Mouse (Mus musculus): ENCODE measurements around the gene Lemd2. TPM values are rescaled to one million over a fixed set of nuclear protein-coding genes. Genes with fewer than 3 reads are reported as not detected.

Gene Lemd2
- polyA plus RNA-seq, 1 experiment = 190 TPM

GRCm38 (mm10) chr17:27176754-27177153, 27.5 kb downstream of the Lemd2 start:
- no peak overlapping the region for H3K27ac ChIP-seq (ENCODE audit: control insufficient read depth, insufficient read depth, low read length)
- no peaks in the 10 kb centered on the region for H3K36me3 ChIP-seq (ENCODE audit: control insufficient read depth, insufficient read depth, low read length)
- no peak overlapping the region for H3K4me3 ChIP-seq (ENCODE audit: control insufficient read depth, insufficient read depth, low read length)
- H3K4me1 ChIP-seq (replicated peaks; ENCODE audit: control insufficient read depth, insufficient read depth, low read length) = peaks cover 16% of the 10 kb centered on the region; the same call in 1 of the 2 replicates
- H3K27me3 ChIP-seq (ENCODE audit: control insufficient read depth, insufficient read depth, low read length) = no peaks in the 10 kb centered on the region
- 96% methylated on average over 4 of the region's 4 CpGs for WGBS
- no peak for DNase-seq
- TF ChIP-seq POLR2A (IDR thresholded peaks at IDR 0.05; ENCODE audit: control insufficient read depth, extremely low read depth, insufficient read depth, low read length, poor library complexity) (no peak), CTCF (IDR thresholded peaks at IDR 0.05; ENCODE audit: borderline replicate concordance, control insufficient read depth, extremely low read depth, insufficient read depth, low read length, poor library complexity) (no peak)

GRCm38 (mm10) chr17:27176287-27176686, 28.0 kb downstream of the Lemd2 start:
- 99% methylated on average over 3 of the region's 3 CpGs for WGBS
- TF ChIP-seq CTCF (IDR thresholded peaks at IDR 0.05; ENCODE audit: borderline replicate concordance, control insufficient read depth, extremely low read depth, insufficient read depth, low read length, poor library complexity) = no peak
- TF ChIP-seq POLR2A (IDR thresholded peaks at IDR 0.05; ENCODE audit: control insufficient read depth, extremely low read depth, insufficient read depth, low read length, poor library complexity) = no peak
- no peak overlapping the region for H3K27ac ChIP-seq (ENCODE audit: control insufficient read depth, insufficient read depth, low read length)
- no peak for DNase-seq
- peaks cover 16% of the 10 kb centered on the region; the same call in 1 of the 2 replicates for H3K4me1 ChIP-seq (replicated peaks; ENCODE audit: control insufficient read depth, insufficient read depth, low read length)
- H3K36me3 ChIP-seq (ENCODE audit: control insufficient read depth, insufficient read depth, low read length) = no peaks in the 10 kb centered on the region
- H3K27me3 ChIP-seq (ENCODE audit: control insufficient read depth, insufficient read depth, low read length) = no peaks in the 10 kb centered on the region
- H3K4me3 ChIP-seq (ENCODE audit: control insufficient read depth, insufficient read depth, low read length) = no peak overlapping the region

- TF ChIP-seq CTCF (IDR thresholded peaks at IDR 0.05; ENCODE audit: borderline replicate concordance, control insufficient read depth, extremely low read depth, insufficient read depth, low read length, poor library complexity) (no peak), POLR2A (IDR thresholded peaks at IDR 0.05; ENCODE audit: control insufficient read depth, extremely low read depth, insufficient read depth, low read length, poor library complexity) (no peak)
- Histone ChIP-seq H3K36me3 (ENCODE audit: control insufficient read depth, insufficient read depth, low read length) (no peaks in the 10 kb centered on the region), H3K27me3 (ENCODE audit: control insufficient read depth, insufficient read depth, low read length) (no peaks in the 10 kb centered on the region), H3K4me1 (replicated peaks; ENCODE audit: control insufficient read depth, insufficient read depth, low read length) (peaks cover 16% of the 10 kb centered on the region; the same call in 1 of the 2 replicates), H3K4me3 (ENCODE audit: control insufficient read depth, insufficient read depth, low read length) (no peak overlapping the region), H3K27ac (ENCODE audit: control insufficient read depth, insufficient read depth, low read length) (no peak overlapping the region)
- 52% methylated on average over 14 of the region's 14 CpGs for WGBS
- DNase-seq = no peak
Observed at GRCm38 (mm10) chr17:27175196-27175874, 28.9 kb downstream of the Lemd2 start.

GRCm38 (mm10) chr17:27173715-27174114, 30.6 kb downstream of the Lemd2 start:
- Histone ChIP-seq H3K4me3 (ENCODE audit: control insufficient read depth, insufficient read depth, low read length) (no peak overlapping the region), H3K4me1 (replicated peaks; ENCODE audit: control insufficient read depth, insufficient read depth, low read length) (peaks cover 7% of the 10 kb centered on the region; the same call in 1 of the 2 replicates), H3K27ac (ENCODE audit: control insufficient read depth, insufficient read depth, low read length) (no peak overlapping the region), H3K36me3 (ENCODE audit: control insufficient read depth, insufficient read depth, low read length) (no peaks in the 10 kb centered on the region), H3K27me3 (ENCODE audit: control insufficient read depth, insufficient read depth, low read length) (no peaks in the 10 kb centered on the region)
- DNase-seq = no peak
- TF ChIP-seq CTCF (IDR thresholded peaks at IDR 0.05; ENCODE audit: borderline replicate concordance, control insufficient read depth, extremely low read depth, insufficient read depth, low read length, poor library complexity) (no peak), POLR2A (IDR thresholded peaks at IDR 0.05; ENCODE audit: control insufficient read depth, extremely low read depth, insufficient read depth, low read length, poor library complexity) (no peak)
- 19% methylated on average over 3 of the region's 3 CpGs for WGBS

- H3K36me3 ChIP-seq (ENCODE audit: control insufficient read depth, insufficient read depth, low read length) = no peaks in the 10 kb centered on the region
- peaks cover 7% of the 10 kb centered on the region; the same call in 1 of the 2 replicates for H3K4me1 ChIP-seq (replicated peaks; ENCODE audit: control insufficient read depth, insufficient read depth, low read length)
- no peak for DNase-seq
- no peak overlapping the region for H3K4me3 ChIP-seq (ENCODE audit: control insufficient read depth, insufficient read depth, low read length)
- no peaks in the 10 kb centered on the region for H3K27me3 ChIP-seq (ENCODE audit: control insufficient read depth, insufficient read depth, low read length)
- no peak overlapping the region for H3K27ac ChIP-seq (ENCODE audit: control insufficient read depth, insufficient read depth, low read length)
- TF ChIP-seq CTCF (IDR thresholded peaks at IDR 0.05; ENCODE audit: borderline replicate concordance, control insufficient read depth, extremely low read depth, insufficient read depth, low read length, poor library complexity) (no peak), POLR2A (IDR thresholded peaks at IDR 0.05; ENCODE audit: control insufficient read depth, extremely low read depth, insufficient read depth, low read length, poor library complexity) (no peak)
- WGBS = 71% methylated on average over 9 of the region's 9 CpGs
Observed at GRCm38 (mm10) chr17:27172459-27172858, 31.8 kb downstream of the Lemd2 start.

- Histone ChIP-seq H3K27ac (ENCODE audit: control insufficient read depth, insufficient read depth, low read length) (no peak overlapping the region), H3K27me3 (ENCODE audit: control insufficient read depth, insufficient read depth, low read length) (no peaks in the 10 kb centered on the region), H3K4me1 (replicated peaks; ENCODE audit: control insufficient read depth, insufficient read depth, low read length) (peaks cover 7% of the 10 kb centered on the region; the same call in 1 of the 2 replicates), H3K4me3 (ENCODE audit: control insufficient read depth, insufficient read depth, low read length) (no peak overlapping the region), H3K36me3 (ENCODE audit: control insufficient read depth, insufficient read depth, low read length) (no peaks in the 10 kb centered on the region)
- no peak for DNase-seq
- 88% methylated on average over 5 of the region's 5 CpGs for WGBS
- no peak for TF ChIP-seq POLR2A (IDR thresholded peaks at IDR 0.05; ENCODE audit: control insufficient read depth, extremely low read depth, insufficient read depth, low read length, poor library complexity)
- no peak for TF ChIP-seq CTCF (IDR thresholded peaks at IDR 0.05; ENCODE audit: borderline replicate concordance, control insufficient read depth, extremely low read depth, insufficient read depth, low read length, poor library complexity)
Observed at GRCm38 (mm10) chr17:27171121-27171520, 33.1 kb downstream of the Lemd2 start.

Data from thymus, adult 2 months (tissue).